Mouse (Mus musculus): ENCODE data around the gene Gatad1.
"Not testable (repeated sequence)": the region's sequence is repeated elsewhere in the genome, so short reads cannot be mapped to it uniquely, and the experiment has no call there.

Gene Gatad1

GRCm38 (mm10) chr5:3633951-3634350 lies 23.0 kb downstream of the Gatad1 start:
- DNase-seq (ENCODE audit: low spot score in 2 of 2): no peak

DNA sequence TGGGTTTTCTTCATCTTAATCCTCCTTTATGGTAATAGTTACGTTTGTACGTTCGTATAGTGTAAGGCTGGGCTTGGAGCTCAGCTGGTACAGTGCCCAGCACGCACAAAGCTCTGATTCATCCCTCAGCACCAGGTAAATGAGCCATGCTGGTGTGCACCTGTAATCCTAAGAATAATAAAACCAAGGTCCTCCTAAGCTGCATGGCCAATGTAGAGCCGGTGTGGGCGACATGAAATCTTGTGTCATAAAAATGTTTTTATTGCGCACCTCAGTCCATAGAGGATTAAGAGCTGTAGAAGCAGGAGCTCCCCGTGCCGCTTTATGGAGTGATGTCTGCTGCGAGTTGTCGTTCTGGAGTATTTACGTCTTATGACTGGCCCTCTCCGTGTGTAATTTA lies 23.7 kb downstream of the Gatad1 start:
- DNase-seq (ENCODE audit: low spot score in 2 of 2): no peak

DNA sequence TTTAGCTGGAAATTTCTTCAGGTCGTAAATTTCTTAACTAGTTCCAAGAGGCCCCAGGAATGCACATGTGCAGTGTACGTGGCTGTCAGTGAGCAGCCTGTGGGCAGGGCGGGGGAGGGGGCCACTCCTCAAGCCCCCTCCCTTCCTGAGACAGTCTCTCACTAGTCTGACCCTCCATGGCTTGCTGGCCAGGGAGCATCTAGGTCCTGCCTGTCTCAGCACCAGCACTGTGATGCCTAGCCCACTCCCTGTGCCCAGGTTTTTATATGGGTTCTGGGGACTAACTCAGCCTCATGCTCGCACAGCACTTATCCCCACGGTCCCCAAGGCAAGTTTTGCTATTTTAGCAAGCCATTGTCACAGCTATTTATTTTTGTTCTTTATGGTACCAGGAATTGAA lies 24.7 kb downstream of the Gatad1 start:
- DNase-seq (ENCODE audit: low spot score in 2 of 2): no peak

DNA sequence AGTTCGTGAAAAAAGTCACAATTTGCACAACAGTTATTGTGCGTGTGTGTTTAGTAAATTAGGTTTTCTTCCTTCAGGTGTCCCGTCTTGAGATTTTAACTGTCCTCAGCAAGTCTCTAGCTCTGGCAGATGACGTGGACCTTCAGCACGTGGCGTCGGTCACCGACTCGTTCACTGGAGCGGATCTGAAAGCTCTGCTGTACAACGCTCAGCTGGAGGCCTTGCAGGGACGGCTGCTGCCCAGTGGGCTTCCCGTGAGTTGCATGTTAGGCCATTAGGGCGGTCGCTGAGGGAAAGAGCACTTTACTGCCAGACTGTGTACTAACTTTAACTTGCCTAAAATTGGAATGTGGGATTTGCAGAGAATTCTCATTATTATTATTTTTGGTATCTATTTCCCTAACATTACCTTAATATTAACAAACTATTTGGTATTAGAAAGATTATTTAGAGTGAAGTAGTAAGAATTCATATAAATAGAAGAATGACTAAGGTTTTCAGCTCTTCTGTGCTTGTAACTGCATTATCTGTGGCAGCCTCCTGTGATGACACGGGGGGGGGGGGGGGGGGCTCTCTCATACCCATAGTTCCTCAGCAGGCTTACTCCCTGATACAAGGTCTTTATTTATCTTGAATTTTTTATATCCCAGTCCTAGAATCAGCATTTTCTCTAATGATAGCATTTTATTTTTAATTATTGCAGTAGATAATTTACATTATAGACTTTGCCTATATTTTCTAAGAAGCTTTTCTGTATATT lies 25.3 kb downstream of the Gatad1 start:
- DNase-seq (ENCODE audit: low spot score in 2 of 2): no peak

DNA sequence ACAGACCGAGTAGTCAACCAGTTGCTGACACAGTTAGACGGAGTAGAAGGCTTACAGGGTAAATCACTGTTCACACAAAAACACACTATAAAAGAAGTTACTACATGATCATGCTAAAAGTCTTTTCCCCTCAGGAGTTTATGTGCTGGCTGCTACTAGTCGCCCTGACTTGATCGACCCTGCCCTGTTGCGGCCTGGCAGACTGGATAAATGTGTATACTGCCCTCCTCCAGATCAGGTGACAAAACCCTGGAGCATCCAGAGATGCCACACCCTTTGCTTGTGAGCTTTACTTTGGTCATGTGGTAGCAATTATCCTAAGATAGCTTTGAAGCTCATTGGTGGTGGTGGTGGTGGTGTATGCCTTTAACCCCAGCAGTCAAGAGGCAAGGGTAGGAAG lies 26.9 kb downstream of the Gatad1 start:
- no peak for DNase-seq (ENCODE audit: low spot score in 2 of 2)

DNA sequence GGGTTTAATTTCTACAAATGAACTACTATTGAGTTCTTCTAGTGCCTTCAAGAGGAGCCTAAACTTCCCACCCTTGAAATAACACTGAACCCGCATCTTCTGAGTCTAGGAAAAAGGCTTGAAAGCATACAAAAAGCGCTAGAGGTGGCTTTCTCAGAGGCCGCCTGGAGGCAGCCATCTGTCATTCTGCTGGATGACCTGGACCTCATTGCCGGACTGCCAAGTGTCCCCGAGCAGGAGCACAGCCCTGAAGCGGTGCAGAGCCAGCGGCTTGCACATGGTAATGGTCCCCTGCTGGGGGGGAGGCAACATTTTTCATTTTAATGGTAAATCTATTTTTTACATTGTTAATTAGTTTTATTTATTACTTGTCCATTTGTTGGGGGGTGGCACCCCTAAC lies 36.5 kb downstream of the Gatad1 start:
- DNase-seq (ENCODE audit: low spot score in 2 of 2): no peak

DNA sequence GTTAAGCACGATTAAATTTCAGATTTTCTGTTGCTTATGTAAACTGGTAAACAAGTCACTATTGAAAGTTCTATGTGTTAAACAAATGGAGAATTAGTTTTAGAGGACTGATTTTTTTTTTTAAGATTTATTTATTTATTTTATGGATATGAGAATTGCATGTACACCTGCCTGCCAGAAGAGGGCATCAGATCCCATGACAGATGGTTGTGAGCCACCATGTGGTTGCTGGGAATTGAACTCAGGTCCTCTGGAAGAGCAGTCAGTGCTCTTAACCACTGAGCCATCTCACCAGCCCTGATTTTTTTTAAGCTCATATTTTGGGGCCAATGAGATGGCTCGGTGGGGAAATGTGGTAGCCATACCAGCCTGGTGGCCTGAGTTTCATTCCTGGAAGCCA lies 45.1 kb downstream of the Gatad1 start:
- not testable (repeated sequence) for DNase-seq (ENCODE audit: low spot score in 2 of 2)

DNA sequence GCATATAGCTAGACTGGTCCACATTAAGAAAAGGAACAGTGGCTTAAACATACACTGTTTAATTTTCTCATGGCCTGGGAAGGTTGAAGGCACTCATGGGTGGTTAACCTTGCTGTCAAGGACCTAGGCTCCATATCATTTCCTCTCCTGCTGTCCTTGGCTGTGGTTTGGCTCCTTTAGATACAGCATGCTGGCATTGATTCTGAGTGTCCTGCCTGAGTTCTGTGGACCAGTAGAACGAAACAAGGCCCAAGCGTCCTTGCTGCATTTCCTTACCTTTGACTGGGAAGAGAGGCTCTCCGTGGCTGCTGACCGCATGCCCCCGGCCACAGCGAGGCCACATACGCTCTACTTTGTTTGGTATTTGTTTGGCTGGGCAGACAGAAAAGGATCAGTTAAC lies 47.7 kb downstream of the Gatad1 start:
- DNase-seq (ENCODE audit: low spot score in 2 of 2): no peak

DNA sequence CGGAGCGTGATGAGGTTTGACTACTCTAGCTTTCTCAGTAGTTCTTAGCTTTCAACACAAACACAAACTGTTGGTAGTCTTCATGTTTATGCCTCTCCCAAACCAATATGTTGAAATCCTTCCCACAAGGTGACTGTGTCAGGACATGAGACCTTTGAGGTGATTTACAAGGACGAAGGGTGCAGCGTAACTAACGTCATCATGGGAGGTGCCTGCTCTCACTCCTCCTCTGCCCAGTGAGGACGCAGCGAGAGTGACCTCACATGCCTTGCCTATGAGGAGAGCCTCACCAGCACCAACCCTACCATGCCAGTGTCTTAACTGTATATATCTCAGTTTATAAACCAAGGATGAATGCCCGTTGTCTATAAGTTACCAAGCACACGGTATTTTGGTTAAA lies 49.9 kb downstream of the Gatad1 start:
- no peak for DNase-seq (ENCODE audit: low spot score in 2 of 2)

GRCm38 (mm10) chr5:3600790-3601189 lies 56.2 kb downstream of the Gatad1 start:
- DNase-seq (ENCODE audit: low spot score in 2 of 2): no peak

DNA sequence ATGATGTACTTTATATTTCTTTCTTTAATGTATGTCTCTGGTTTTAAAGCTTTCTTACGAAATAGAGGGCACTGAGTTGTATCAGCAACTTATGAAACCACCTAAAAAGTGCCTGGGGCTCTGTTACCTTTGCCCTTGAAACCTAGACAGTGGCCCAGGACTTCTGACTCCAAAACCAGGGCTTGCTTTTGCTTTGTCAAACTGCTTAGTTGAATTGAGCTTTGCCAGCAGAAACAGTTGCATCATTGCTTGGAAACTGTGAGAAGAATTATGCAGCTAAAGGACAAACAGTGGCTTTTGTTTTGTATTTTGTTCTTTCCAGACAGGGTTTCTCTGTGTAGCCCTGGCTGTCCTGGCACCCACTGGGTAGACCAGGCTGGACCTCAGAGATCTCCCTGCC lies 56.7 kb downstream of the Gatad1 start:
- no peak for DNase-seq (ENCODE audit: low spot score in 2 of 2)

- DNase-seq (ENCODE audit: low spot score in 2 of 2): no peak
These were observed 58.2 kb downstream of the Gatad1 start for GRCm38 (mm10) chr5:3598766-3599165.

- no peak for DNase-seq (ENCODE audit: low spot score in 2 of 2)
These were observed 59.8 kb downstream of the Gatad1 start for GRCm38 (mm10) chr5:3597171-3597570.

DNA sequence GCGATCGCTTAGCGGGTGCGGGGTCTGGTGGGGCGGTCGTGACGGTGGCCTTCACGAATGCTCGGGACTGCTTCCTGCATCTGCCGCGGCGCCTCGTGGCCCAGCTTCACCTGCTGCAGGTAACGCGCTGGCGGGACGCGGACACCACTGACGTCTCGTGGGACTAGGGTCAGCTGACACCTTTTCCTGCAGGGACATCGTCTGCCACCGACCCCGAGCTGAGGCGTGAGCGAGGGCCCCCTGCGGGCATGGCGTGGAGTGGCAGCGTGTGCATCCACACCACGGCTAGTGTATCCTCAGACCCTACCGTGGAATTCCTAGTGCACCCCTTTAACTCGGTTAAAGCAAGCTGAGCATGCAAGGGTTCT lies 60.6 kb downstream of the Gatad1 start, which contains the start of gene Rbm48:
Gene Rbm48 (minus strand): TSS at position 187 of the 368 bp plus-strand sequence.
- DNase-seq (ENCODE audit: low spot score in 2 of 2): peak; percentile 80 to 81

- DNase-seq (ENCODE audit: low spot score in 2 of 2): peak; percentile 93 to 96
These were observed 61.1 kb downstream of the Gatad1 start, which contains the start of gene Pex1 for GRCm38 (mm10) chr5:3595693-3596398. Pex1 (plus strand) TSS chr5:3596066.
